Mouse (Mus musculus): ENCODE results near the gene Gfpt1.

Gene Gfpt1

DNA sequence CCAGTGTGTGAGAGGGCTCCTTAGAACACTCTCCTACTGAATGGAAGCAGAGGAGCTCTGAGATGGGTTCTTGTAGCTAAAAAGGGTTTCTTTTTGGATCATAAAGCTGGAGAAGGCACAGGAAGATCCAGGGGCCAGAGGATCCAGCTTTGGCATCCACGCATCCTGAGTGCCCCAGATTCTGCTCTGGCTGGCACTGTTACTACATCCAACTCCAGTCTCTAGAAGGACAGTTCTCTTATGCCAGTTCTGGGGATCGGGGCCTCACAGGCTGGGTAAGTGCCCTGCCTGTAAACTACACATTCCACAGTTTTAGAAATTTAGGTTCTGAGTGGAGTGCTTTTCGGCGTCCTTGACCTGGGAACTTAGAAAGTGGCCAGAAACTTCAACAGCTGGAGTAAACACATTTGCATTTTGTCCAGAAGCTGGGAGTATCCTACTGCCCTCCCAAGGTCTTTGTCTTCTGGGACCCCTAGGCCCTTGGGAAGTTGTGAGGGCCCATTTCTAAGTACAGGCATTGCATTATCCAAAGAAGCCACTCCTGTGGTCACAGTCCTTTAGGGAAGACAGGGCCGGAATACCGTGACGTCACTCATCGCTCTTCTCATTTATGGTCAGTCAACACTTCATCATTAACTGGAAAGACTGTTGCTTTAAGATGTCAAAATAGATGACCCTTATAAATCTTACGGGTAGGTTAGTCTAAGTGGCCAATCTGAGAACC, 57.8 kb downstream of the Gfpt1 start:
- no peak for DNase-seq (ENCODE audit: low spot score in 2 of 2)

DNA sequence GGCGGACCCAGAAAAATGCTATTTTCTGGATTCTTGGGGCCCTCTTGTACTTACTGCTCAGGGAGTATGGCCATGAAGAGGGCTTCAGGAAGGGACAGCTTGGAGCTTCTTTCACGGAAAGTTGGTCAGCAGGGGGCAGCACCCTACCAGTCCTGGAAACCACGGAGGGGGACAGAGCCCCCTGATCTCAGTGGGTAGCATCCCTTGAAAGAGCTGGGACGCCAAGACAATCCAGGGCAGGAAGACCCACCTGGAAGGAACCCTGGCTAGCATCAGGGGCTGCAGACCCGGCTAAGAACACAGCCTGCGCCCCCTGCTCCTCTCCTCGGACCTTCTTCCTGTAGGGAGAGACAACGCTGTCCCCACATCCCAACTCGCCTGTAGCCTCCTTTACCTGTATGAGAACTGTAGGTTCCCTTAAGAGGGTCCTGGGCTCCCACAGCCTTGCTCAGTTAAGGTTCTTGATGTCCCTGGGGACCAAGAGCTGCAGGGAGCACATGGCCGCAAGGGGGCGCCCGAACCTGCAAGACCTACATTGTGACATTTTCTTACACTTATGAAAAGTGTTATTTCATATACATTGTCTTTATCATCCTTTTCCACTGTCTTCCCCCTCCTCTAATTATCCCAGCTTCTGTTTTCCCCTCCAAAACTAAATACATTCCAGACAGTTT, 58.8 kb downstream of the Gfpt1 start:
- peak; percentile 78 to 89 for DNase-seq (ENCODE audit: low spot score in 2 of 2)

DNA sequence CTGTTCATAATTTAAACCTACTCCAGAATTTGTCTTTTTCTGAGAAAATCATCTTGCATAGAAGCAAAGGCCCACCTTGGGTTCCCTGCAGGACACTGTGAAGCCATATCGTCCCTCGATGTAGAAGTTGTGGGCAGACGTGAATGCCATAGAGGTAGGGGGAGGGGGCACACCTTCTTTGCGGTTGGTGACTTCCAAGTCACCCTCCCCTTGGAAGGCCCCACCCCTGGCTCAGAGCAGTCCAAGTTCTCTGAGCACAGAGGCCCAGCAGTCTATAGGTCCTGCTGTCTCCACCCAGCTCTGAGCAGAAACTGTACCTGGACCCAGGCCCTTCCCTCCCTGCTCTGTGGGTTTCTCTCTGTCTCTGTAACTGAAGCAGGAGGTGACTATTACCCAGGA, 59.3 kb downstream of the Gfpt1 start:
- no peak for DNase-seq (ENCODE audit: low spot score in 2 of 2)

DNA sequence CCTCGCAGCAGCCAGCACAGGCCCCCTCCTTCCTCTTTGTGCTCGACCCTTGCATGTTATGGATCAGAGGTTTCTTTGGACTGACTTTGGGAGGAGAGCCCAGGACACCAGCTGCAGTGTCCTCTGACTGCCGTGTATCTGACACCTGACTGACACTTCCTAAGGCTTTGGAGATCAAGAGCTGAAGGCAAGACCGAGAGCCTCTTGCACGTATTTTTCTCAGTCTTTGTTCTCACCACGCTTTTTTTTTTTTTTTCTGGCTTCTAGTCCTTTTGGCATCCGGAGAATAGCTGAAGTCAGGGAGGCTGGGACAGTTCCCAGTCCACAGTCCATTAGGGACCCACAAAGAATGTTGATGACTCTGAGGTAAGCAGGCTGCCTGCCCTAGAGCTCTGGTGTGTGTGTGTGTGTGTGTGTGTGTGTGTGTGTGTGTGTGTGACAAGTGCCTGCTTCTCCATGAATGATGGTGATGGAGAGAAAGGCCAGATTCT, 59.8 kb downstream of the Gfpt1 start:
- DNase-seq (ENCODE audit: low spot score in 2 of 2) = no peak

DNA sequence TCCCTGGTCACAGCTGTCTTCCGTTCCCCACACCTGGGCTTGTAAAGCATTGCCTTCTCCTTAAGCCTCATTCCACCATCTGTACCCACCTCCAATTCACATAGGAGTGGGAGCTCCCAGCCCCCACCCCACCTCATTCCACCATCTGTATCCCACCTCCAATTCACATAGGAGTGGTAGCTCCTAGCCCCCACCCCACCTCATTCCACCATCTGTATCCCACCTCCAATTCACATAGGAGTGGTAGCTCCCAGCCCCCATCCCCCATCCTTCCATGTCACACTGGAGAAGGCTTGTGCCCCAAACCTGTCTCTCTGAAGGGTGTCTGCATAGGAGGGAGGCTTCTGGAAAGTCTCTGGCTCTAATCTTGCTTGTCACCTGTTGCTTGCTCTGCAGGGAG, 60.7 kb downstream of the Gfpt1 start:
- DNase-seq (ENCODE audit: low spot score in 2 of 2) = no peak

DNA sequence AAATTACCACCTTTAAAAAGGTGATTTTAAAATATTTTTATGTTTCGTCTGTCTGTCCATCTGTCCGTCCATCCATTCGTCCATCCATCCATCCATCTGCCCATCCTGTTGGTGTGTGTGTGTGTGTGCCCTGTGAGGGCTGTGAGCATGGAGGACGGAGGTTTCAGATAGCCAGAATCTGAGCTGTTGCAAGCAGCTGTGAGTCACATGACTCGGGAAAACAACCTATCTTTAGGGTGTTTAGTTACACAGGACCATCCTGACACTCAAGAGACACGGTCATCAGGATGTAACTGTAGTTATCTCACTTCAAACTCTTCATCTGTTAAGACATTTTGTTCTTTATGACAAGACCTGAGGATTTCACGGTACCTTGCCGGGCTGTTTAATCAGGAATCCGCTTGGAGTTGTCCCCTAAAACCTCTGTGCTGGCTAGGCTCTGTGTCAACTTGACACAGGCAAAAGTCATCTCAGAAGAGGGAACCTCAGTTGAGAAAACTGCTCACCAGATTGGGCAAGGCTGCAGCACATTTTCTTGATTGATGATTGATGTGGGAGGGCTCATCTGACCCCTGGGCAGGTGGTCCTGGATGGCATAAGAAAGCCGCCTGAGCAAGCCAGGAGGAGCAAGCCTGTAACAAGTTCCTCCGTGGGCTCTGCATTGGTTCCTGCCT, 61.6 kb downstream of the Gfpt1 start, which contains the start of gene D6Ertd527e:
Gene D6Ertd527e, plus strand, starts transcription at position 624 of the 674 bp plus-strand sequence.
- DNase-seq (ENCODE audit: low spot score in 2 of 2) = no peak

DNA sequence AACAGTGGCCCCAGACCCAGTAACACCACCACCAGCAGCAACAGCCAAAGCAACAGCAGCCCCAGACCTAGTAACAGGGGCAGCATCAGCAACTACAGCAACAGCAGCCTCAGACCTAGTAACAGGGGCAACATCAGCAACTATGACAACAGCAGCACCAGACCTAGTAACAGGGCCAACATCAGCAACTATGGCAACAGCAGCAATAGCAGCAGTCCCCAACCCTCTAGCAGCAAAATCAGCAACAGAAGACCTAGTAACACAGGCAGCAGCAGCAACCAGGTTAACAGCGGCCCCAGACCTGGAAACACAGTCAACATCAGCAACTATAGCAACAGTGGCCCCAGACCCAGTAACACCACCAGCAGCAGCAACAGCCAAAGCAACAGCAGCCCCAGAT, 68.8 kb downstream of the Gfpt1 start:
- DNase-seq (ENCODE audit: low spot score in 2 of 2) = no peak

DNA sequence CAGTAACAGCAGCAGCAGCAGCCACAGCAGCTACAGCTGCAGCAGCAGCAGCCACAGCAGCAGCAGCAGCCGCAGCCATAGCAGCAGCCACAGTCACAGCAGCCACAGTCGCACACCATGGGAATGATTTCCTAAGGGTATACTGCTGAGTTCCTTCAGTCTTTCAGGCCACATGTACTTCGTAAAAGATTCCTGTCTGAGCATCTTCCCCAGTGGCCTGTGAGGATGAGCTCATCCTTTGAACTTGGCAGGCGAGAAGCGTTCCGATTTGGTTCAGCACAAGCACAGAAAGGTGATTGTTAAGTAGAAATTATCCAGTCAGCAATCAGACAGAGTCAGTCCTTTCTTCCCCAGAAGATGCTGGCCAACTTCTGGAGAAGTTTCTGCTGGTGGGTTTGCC, 69.5 kb downstream of the Gfpt1 start:
- DNase-seq (ENCODE audit: low spot score in 2 of 2) = no peak

DNA sequence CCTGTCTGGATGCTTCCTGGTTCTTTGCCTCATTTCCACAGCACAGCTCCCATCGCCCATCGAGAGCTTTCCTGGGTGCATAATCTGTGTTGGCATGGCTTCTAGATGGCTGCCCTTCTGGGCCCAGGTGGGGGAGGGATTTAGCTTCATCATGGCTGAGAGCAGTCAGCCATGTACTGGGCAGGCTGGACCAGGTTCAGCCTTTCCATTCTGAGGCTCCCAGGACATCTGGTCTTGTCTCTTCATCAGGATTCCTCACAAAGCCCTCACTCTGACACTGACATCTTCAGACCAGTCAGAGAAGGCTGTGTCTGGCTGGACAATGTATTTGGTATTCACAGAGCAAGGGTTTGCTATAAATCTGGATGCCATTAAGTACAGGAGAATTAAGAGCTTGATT, 73.3 kb downstream of the Gfpt1 start:
- DNase-seq (ENCODE audit: low spot score in 2 of 2) = no peak

DNA sequence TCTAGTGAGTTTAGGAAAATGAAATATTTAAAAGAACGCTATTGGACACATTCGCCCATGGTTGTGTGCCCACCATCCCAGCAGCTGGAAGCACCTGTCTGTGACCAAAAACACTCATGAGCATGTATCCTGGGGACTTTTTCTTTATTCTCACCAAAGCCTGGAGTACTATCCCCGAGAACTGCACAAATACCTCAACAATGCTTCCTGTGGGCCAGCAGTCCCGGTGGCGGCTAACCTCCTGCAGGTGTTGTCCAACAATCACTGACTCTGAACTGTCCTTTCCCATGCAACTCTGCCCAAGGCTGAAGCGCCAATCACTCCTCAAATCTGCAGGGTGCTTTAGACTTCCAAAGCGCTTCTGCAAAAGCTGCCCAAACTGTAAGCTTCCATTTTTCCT, 74.0 kb downstream of the Gfpt1 start:
- DNase-seq (ENCODE audit: low spot score in 2 of 2) = no peak

DNA sequence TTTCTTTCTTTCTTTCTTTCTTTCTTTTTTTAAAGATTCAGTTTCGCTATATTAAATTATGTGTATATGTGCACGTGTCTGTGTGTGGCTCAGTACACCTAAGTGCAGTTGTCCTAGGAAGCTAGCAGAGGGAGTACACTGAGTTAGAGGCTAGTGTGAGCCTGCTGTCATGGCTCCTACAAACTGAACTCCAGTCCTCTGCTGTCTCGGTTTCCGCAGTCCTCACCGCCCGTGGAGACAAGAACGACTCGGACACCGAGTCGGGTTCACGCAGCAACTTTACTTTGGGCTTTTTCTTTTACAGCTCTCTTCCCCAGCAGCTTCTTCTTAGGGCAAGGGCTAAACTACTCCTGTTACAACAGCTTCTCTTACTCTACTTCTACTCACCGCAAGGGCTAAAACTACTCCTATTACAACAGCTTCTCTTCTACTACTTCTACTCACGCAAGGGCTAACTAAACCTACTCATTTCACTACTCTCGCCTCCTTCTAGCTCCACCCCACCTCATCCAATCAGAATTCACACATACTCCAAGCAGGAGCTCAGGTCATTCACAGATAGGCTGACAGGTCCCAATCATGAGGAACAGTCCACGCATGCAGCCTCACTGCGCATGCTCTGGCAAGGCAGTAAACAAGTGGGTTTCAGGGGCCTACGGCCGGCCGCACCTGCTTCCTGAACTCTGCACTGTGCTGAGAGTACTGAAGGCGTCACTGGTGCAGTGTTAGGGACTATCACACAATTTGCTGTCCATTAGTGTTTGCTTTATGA, 76.6 kb downstream of the Gfpt1 start:
- DNase-seq (ENCODE audit: low spot score in 2 of 2) = no peak

DNA sequence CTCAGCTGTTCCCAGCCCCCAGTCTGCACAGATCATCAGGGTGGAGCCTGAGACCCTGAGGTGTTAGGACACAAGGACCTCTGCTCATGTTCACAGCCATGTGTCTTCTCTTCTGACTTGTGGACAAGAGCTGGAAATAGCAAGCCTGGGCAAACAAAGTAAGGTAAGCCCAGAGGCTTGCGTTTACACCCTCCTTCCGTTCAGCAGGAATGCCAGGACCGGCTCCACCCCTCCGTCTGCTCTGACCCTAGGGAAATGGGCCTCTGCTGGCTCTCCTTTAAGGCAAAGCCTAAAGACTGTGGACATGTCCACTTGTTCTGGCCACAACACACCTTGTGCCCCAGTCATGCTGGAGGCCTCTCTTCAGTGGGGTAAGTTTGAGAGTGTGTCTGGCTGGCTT, 77.3 kb downstream of the Gfpt1 start:
- DNase-seq (ENCODE audit: low spot score in 2 of 2) = no peak

DNA sequence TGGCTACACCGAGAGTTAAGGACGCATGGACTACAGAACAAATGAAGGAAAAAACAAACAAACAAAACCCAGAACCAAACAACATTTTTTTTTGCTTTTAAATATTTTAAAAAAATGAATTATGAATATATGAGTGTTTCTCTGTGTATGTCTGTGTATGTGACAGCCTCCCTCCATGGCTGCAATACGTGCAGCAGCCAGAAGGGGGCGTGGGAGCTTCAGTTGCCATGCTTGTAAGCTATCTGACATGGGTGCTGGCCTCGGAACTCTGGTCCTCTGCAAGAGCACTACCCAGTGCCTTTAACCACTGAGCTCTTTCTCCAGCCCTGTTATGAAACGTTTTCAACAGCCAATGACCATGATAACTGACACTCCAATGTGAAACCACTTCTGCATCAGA, 78.0 kb downstream of the Gfpt1 start:
- no peak for DNase-seq (ENCODE audit: low spot score in 2 of 2)

DNA sequence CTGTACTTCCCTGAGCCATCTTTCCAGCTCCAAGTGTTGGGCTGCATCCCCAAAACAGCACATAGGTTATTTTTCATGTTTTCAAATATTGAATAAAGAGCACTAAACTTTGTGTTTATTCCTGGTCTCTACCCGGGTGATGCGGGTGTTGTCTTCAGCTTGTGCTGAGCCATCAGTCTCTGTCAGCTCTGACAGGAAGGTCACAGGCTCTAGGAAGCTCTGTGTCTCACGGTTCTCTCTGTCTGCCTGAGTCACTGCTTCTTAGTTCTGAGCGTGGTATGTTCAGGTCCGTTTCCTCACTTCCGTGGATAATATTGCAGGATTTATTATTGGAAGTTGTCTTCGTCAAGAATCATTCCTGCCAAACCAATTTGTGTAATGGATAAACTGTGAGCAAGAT, 79.3 kb downstream of the Gfpt1 start:
- DNase-seq (ENCODE audit: low spot score in 2 of 2) = no peak

DNA sequence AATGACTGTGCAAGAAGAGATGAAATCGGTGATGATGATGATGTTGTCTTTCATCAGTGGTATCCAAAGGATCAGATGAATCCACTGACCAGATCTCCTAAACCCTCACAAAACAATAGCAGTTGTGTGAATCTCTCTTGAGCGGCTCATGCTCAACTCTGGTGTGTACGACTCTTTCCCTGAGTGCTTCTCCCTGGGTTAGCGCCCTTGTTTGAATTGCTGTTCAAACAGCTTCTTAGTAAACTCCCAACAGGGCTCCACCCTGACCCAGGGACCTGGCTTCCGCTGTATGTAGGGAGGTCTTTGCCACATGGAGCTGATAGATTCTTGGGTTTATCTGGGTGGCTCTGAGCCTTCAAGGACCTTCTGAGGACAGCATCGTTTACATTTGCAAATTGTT, 80.8 kb downstream of the Gfpt1 start:
- no peak for DNase-seq (ENCODE audit: low spot score in 2 of 2)

DNA sequence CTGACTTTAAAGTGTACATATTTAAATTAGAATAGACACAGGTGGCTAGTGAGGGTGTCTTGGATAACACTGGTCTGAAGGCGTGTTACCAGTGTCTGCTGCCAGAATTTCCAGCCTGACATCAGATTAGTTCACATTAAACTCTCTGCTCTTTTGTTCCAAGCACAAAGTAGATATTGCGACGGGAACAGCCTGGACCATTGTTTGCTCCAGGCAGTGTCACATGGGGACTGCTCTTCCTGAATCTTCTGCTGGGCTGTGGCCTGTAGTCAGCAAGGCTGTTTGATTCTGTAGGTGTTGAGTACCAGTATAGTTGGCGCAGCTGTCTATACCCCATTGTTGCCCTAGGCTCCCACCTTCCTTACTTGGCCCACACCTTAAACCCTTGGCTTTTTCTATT, 81.3 kb downstream of the Gfpt1 start:
- DNase-seq (ENCODE audit: low spot score in 2 of 2) = no peak

DNA sequence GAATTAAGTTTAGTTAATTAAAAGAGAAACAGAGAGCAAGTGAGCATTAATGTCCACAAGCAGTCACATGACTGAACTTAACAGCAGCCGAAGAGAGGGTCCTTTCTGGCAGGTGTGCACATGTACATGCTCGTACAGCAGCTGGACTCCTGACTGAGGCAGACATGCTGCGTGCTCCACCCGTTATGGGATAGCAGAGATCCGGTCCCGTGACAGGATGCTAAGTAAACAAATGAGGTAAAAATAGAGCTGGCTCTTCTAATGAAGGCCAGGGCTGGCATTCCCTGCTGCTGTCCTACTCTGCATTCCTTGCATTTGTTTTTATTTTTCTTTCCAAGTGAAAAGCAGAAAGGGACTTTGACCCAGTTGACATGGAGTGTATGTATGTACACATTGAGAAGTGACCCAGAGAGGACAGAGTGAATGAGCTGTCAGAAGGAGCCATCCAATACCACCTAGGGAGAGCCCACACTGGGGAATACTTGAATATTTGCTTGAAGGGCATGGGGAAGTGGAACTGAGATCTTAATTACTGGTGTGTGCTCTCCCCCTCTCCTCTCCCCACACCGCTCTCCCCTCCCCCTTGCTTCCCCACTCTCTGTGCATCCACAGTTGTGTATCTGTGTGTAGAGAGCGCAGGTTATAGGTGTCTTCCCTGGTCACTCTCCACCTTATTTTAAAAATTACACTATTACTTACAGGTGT, 84.6 kb downstream of the Gfpt1 start:
- no peak for DNase-seq (ENCODE audit: low spot score in 2 of 2)

DNA sequence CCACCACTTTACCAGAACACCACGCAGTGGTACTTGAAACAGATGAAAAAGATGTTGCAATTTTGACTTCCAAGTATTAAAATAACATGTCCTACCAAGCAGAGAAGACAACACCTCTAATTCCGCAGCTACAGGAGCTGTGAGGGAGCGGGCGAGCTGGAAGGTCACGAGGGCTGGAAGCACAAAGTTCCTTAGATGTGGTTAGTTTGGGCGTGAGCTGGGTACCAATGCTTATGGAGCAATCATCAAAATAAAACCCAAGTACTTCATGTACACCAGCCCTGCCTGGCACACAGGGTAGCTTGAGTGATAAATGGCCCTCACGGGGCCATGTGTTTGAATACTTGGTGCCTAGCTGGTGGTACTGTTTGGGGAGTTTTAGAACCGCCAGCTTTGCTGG, 87.2 kb downstream of the Gfpt1 start:
- DNase-seq (ENCODE audit: low spot score in 2 of 2) = no peak

DNA sequence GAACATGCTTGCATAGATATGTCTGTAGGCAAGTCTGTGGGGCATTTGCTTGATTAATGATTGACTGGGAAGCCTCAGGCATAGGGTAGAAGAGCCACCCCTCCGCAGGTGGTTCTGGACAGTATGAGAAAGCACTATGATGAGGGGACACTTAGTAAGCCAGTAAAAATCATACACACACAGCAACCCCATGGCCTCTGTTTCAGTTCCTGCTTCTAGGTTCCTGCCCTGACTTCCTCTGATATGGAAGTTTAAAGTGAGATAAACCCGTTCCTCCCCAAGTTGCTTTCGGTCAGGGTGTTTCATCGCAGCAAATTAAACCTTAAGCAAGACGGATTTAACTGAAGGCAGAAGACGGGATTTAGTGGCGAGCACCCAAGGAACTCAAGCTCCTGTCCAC, 88.0 kb downstream of the Gfpt1 start:
- DNase-seq (ENCODE audit: low spot score in 2 of 2) = no peak

DNA sequence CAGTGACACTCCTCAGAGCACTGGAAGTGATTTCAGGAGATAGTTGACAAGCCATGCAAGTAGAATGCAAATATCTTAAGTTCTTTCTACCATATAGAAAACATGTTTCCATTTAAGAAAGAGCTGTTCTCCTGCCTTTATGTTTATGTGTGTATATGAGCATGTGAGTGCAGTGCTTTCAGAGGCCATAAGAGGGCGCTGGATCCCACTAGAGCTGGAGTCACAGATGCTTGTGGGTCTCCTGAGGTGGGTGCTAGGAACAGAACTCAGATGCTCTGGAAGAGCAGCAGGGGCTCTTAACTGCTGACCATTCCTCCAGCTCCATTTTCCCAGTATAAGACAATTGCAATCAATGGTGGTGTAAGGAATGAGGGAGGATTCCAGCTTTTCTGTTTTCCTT, 88.4 kb downstream of the Gfpt1 start:
- DNase-seq (ENCODE audit: low spot score in 2 of 2) = no peak

DNA sequence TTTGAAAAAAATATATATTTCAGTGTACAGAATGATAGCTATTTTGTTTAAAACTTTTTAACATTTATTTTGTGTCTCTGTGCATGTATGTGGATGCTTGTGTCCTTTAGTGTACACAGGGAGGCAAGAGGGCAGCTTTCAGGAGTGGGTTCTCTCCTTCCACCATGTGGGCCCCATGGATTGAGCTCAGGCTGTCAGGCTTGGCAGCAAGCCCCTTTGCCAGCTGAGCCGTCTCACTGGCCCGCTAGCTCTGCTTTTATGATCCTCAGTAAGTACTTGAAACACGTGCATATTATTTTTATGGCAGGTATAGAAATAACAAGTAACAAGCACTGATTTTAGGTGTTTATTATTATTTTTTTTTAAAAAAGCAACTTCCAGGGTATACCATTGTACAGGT, 90.9 kb downstream of the Gfpt1 start:
- DNase-seq (ENCODE audit: low spot score in 2 of 2) = no peak
